Mouse (Mus musculus): ENCODE data around the gene Ccdc88c.
"Not testable (repeated sequence)": the region's sequence is repeated elsewhere in the genome, so short reads cannot be mapped to it uniquely, and the experiment has no call there.

The Ccdc88c gene

DNA sequence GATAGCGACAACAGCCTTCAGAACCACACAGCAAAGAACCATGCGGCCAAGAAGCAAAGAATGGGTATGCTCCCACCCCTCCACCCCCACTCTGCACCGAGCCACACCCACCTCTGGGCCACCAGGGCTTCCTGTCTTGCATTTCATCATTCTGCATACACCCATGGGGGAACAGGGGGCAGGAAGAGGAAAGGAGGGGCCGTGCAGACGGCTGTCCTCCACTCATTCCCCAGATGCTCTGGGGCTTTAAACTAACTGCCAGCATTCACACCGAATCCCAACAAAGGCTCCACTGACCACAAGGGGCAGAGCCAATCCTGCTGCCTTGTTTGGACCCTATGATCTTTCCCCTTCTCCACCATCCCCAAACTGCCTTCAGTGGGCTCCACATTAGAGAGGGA lies 10.9 kb downstream of the Ccdc88c start:
- DNase-seq (ENCODE audit: low spot score in 2 of 2): no peak

DNA sequence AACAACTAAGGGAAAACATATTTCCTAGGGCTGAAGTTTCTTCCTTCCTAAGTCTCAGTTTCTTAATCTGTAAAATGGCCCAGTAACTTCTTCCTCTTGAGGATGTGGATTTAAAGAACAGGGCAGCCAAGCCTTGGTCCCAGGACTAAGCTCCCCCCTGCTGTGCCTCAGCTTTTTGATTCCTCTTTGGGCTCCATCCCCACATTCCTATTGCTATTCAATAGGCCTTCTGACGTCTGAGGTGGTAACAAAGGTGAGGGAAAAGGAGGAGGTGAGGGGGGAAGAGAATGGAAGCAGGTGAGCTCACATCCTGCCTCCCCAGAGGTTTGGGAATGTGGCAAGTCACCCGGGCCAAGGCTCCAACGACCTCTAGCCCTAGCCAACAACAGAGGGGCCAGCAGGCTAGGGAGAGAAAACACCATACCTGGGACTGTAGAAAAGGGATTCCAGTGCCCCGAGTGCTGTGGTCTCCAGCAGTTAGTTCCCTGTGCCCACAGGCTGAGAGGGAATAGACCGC lies 12.4 kb downstream of the Ccdc88c start:
- DNase-seq (ENCODE audit: low spot score in 2 of 2): no peak

DNA sequence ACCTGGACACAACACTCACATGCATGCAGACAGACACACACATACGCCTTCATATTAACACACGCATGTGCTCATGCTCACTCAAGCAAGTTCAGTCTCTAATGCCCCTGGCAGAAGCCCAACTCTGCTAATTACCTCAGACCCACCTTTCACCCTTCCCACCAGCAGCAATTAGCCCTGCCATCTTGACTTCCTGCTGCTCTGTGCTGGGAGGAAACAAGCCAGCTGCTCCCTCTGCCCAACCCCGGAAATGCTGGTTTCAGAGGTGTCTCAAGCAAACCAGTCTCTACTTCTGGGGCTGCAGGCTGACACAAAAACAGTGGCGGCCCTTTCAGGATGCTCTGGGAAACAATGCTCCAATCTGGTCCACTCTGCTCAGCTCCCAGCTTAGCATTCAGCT lies 12.9 kb downstream of the Ccdc88c start:
- no peak for DNase-seq (ENCODE audit: low spot score in 2 of 2)

DNA sequence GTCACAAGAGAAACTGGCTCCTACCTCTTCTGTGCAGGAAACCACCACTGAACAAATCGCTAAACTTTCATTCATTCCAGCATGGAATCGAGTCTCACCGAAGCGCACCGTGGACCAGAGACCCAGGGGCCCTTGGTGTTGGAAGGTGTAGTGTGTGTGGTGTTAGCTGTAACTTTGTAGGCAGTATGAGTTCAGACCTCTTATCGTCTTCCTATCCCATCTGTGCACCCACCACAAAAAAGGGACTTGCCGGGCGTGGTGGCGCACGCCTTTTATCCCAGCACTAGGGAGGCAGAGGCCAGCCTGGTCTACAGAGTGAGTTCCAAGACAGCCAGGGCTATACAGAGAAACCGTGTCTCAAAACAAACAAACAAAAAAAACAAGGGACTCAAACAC lies 13.7 kb downstream of the Ccdc88c start:
- no peak for DNase-seq (ENCODE audit: low spot score in 2 of 2)

DNA sequence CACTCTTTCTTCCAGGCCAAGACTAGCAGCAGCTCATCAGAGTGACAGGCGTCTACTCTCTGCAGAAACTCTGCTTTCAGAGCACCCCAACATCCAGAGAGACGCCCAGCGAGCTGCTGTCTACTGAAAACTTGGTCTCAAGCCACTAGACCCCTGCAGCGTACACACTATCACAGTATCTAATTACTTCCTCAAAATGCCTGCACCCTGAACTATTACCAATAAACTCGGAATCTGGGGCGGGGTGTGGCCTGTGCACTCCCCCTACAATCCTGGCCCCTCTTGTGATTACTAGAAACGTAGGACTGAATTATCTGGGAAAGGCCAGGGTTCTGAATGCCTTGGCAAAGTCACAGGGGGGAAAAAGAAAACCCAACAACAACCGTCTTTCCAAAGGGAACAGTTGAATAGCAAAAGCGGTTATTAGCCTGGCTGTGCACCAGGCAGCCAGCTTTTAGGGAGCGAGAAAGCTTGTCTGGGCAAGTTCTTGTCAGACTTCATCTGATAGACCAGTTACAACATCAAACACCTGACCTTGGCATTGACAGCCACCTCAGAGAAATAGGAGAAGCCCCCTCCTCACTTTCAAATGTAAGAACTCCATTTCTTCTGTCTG lies 14.2 kb downstream of the Ccdc88c start:
- DNase-seq (ENCODE audit: low spot score in 2 of 2): no peak

DNA sequence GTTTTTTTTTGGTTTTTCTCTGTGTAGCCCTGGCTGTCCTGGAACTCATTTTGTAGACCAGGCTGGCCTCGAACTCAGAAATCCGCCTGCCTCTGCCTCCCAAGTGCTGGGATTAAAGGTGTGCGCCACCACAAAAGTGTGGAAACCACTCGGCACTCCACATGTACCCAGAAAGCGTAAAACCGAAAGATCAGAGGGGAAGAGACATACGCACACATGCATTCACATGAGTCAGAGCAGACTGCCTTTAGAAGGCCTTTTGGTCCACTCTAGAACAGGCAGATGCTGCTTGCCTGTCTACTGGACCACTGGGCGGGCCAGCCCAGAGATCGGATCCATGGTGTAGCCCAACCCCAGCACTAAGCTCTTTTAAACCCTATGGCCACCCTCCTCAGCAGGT lies 15.2 kb downstream of the Ccdc88c start:
- not testable (repeated sequence) for DNase-seq (ENCODE audit: low spot score in 2 of 2)

DNA sequence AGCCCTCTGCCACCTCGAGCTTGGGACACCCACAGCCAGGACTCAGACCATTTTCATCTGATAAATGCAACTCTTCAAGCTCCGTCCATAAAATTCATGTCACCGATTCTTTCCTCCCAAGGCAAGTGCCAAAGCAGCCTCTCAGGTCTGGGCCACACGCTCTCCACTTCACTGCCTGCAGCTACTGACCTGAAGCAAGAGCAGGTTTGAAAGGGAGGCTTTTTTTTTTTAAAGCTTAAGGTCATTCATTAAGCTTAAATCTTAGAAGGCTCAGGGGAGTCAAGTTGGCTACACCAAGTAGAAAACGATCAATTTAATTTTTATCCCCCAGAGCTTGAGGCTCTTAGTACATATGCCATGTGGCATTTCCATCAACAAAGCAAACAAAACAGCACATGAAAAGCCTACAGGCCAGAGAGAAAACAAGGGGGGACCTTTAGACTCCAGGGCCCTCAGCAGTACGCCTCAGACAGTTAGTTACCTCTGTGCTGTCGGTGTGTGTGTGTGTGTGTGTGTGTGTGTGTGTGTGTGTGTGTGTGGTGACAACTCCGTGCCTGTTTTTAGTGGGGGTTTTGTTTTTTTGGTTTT lies 15.7 kb downstream of the Ccdc88c start:
- no peak for DNase-seq (ENCODE audit: low spot score in 2 of 2)

DNA sequence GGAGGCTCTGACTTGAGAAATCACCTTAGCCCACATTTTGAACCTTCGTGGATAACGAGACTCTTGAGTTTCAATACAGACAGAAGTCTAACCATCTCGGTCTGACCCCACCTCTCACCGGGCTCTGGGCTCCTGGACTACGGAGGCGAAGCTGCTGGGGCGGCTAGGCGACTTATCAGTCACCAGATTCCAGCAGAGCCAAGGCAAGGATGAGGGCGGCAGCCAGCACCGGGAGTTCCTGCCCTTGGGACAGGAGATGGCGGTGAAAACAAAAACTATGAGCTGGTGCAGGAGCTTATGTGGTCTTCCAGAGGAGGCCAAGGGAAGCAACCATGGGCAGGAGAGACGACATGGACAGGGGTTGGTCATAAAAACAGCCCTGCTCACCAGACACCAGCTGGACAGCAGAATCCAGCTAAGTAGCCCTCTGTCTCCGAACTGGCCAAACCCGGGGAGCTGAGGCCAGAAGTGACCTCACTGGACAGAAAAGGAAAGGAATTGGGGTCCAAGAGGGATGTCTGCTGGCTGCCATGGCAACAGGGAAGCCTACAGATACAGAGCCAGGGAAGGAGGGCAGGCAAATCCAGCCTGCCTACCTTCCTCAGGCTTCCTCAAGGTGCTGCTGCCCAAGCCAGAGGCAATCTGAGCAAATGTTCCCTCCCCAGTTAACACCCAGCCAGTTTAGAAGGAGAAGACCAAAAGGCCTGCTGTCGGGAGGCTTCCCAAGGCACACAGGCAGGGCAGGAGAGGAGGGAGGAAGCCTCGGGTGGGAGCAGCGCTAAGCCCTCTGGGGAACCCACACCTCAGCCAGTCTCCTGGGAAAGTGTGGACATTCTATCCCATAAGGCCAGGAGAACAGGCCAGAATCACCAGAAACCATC lies 16.4 kb downstream of the Ccdc88c start:
- no peak for DNase-seq (ENCODE audit: low spot score in 2 of 2)

DNA sequence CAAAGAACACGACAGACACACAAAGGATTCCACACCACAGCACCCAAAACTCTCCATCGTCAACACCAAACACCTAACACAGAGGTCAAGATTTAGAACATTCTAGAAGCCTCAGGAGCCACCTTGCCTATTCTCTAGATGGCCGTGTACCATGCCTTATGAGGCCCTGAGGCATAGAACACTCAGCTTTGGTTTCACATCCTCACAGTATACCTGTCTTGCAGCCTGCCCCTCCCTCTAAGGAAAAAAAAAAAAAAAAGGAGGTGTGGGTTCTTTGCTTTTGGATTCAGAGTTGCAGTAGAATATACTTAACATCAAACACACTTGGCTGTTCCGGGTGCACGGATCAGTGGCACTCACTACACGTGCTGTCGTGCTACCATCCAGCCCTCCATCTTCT lies 17.8 kb downstream of the Ccdc88c start:
- DNase-seq (ENCODE audit: low spot score in 2 of 2): no peak

DNA sequence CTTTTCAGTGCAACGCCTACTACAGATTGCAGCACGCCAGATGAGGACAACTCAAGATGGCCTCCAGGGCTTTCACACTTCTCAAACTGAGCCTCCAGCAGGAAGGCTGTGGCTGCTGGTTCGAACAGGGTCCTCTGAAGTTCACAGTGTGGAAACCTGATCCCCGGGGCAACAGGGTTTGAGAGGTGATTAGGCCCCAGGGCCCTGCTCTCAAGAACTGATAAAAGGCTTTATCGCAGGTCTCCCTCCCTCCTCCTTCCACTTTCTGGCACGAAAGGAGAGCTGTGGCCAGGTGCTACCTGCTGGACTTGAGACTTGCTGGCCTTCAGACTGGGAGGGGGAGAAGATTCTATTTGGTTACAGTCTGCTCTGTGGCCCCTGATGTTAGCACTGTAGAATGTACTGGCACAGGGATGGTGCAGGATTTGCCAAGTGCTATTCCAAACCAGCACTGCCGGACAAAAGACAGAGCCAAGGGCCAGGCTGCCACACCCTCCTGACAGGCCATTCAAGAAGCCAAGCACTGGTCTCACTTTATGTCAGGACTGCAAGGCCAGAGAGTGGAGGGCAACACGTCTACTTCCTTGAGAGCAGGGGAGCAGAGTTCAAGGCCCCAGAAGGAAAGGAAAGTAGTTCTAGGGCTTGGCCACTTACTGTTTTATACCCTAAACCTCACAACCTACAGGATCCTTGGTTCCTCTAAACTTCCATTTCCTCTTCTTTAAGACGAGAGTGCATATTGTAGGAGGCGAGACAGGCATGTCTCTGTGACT lies 18.5 kb downstream of the Ccdc88c start:
- no peak for DNase-seq (ENCODE audit: low spot score in 2 of 2)

DNA sequence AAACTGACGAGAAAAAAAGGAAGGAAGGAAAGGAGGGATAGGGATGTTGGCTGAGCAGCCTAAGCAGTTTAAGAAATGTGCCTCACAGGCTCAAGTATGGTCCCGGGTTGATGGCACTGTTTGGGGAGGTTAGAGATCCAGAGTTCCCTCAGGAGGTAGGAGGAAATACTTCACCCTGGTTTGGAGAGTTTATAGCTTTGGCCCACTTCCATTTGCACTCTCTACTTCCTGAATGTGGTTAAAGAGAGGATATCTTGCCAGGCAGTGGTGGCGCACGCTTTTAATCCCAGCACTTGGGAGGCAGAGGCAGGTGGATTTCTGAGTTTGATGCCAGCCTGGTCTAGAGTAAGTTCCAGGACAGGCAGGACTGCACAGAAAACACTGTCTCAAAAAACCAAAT lies 19.6 kb downstream of the Ccdc88c start:
- DNase-seq (ENCODE audit: low spot score in 2 of 2): no peak

DNA sequence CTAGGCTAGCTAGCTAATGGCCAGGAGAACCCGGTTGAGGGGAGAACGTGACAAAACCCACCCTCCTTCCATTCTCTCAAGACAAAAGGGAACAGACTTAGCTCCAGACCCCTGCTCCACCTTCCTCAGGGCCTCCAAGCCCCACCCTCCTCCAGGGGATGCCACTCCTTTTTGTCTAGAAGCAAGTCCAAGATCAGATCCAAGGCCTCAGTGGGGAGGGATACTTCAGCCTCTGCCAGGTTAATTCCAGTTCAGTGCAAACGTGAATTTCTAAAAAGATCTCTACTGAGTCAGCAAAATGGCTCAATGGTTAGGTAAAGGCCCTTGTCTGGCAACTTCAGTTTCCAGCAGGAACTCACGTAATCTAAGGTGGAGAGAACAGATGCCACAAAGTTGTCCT lies 20.2 kb downstream of the Ccdc88c start:
- no peak for DNase-seq (ENCODE audit: low spot score in 2 of 2)

DNA sequence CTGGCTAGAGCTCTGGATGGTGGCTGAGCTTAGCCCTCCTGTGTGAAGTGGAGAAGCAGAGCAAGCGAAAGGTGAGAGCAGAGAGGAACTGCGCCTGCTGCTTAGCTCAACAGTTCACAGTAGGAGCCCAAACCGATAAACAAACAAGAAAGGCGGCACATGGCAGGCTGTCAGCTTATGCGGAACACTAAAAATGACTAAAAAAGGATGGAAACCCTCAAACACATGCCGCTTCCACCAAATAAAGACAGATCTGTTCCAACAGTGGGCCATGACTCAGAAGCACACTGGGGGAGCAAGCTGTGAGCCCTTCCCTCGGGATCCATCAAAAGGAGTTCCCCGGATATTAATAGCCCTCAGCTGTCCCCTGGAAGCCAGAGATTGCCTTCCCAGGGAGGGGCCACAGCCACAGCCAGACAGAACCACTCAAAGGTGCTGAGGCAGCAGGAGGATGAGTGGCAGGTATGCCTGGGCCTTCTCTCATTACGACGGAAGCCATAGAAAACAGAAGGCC lies 20.8 kb downstream of the Ccdc88c start:
- DNase-seq (ENCODE audit: low spot score in 2 of 2): peak in 1 of 2 experiments; percentile 52

DNA sequence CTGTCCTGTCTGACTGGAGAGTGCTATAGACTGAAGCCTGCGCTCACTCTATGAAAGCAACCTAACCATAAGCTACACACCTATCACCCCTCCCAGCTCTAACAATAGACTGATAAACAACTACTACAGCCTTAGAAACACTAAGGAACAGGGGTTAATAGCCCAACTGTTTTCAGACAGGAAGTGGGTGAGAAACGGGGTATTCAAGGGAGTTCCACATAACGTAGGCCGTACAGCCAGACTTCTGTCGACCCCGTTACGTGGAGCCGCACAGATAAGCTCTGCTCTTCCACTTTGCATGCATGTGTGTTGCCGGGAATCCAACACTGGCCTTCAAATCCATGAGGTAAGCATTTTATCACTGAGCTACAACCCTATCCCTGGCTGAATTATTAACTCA lies 21.4 kb downstream of the Ccdc88c start:
- no peak for DNase-seq (ENCODE audit: low spot score in 2 of 2)

DNA sequence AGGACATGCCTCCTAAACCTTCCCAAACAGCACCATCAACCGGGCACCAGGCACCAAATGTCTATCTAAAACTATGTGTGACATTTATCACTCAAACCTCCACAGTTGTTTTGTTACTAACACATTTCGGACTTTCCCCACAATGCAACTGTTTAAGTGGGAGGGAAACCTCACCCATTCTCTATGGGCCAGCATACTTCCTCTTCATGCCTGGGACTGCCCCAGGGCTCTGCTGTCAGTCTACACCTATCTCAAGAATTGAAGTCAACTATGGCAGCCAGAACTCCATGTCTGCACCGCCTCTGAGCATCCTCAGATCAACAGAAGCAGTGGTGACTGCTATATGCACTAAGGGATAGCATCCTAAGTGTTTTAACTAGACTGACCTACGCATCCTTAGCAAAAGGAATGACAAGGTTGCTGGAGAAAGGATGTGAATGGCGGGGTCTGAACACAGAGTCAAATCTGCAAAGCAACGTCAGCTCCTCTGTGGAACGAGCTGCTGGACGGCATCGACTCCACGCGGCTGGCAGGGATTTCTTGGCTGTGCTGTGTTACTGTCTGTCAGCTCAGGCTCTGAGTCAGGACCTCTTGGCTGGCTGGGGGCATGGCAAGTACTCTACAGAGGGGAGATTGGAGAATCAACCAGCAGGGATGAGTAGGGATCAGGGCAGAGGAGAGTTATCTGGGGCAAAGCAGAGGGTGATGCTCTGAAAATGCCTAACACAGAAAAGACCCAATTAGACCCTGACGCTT lies 23.0 kb downstream of the Ccdc88c start:
- DNase-seq (ENCODE audit: low spot score in 2 of 2): no peak

DNA sequence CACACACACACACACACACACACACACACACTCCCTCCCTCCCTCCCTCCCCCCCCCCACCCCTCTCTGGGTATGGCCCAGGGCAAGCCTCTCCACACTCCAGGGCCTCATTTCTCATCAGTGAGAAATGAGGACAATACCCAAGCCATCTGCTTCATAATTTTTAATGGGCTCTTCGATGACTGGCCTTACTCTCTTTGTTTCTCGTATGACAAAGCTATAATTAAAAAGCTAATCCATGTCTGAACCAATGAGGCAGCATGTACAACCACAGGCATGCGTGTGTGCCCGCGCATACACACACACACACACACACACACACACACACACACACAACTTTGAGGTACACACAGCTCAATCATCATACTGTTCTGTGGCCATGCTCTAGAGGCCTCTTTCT lies 23.9 kb downstream of the Ccdc88c start:
- DNase-seq (ENCODE audit: low spot score in 2 of 2): no peak

DNA sequence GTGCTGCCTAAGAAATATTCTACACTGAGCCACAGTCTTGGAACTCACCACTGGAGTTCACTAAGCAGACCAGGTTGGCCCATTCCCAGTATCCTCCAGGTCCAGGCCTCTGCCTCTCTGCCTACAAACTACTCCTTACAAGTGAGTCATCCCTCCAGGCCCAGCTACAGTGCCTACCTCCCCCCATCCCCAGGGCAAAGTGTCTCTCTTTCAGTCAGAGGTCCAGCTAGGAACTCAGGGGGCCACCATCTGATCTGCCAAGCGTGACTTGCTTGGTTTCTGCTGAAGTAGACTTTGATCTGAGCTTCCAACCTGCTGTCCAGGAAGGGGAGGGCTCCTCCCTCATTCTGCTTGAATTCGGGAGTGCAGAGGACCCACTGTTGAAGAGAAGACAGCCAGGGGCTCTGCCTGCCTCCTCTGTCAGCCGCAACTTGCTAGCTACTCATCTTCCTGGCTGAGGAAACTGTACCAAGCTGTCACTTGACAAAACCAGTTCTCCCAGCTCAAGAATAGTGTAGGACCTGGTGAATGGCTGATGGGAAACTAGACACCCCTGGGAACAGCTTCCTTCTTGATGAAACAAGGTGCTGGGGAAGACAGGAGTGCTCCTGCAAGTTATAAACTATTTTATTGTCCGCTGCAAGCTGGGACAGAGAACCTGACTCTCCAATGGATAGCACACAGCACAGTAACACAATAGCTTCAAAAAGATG lies 25.9 kb downstream of the Ccdc88c start:
- DNase-seq (ENCODE audit: low spot score in 2 of 2): no peak

DNA sequence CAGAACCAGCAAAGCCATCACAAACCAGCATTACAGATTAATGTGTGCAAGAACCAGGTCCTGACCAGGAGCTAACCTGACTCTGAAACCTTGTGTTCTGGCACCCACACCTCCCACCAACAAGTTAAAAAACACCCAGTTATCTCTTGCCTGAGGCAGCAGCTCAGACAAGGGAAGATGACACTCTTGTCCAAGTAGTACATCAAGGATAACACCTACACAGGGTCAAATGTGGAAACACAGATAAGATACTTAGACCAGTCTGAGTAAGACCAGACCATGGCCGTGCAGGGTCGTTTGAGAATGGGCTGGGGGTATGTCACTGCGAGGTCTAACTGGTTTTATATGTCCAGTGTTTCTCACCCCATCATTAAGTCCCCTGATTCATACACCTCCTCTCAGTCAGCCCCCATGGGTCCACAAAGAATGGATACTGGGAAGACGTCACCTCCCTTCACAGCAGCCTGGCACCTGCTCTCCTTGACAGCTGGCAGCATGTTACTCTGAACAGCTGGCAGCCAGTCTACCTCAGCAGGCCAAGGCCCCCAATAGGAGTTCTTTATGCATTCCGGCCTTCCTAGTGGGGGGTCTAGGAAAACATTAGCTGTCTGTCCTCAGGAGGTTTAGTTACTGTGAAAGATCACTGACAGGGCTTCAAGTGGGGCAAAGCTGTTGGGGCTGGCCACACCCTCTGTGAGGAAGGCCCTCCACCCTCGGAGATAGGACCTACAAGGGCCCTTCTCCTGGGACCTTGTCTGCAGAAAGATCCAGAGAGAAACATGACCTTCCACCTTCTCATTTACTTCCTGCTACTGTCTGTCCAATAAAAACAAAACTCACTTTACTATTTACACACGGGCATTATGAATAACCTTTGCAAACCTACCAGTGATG lies 29.5 kb downstream of the Ccdc88c start:
- DNase-seq (ENCODE audit: low spot score in 2 of 2): no peak

DNA sequence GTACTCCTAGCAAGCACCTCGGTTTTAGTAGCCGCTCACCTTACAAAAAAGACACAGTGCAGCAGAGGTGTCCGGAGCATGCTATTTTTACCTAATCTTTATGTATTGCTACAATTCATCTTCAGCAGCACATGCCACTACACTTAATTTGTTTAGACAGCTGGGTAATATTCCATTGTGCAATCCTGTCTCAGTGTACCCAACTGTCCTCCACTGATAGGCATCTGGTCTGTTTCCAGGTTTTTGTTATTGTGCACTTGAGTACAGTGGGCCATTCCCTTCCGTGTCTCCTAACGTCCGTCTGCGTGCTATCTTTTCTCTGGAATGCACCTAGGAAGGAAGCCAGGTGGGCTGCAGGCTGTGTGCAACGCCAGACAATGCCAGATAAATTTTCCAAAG lies 30.3 kb downstream of the Ccdc88c start:
- no peak for DNase-seq (ENCODE audit: low spot score in 2 of 2)
